Mouse (Mus musculus): ENCODE results near the gene Gm8126.
"Not testable (repeated sequence)": the region's sequence is repeated elsewhere in the genome, so short reads cannot be mapped to it uniquely, and the experiment has no call there.

- not testable (repeated sequence) for TF ChIP-seq TAL1 (IDR thresholded peaks at IDR 0.05; ENCODE audit: low read length); POLR2A (IDR thresholded peaks at IDR 0.05; ENCODE audit: control insufficient read depth in 1 of 2, insufficient read depth in 1 of 2, low read depth in 1 of 2, low read length in 2 of 2, poor library complexity in 1 of 2)
These were observed 5.0 kb downstream of the Gm8126 start for GRCm38 (mm10) chr14:43263421-43263820.
